Mouse (Mus musculus): ENCODE results near the gene C130032M10Rik.

GRCm38 (mm10) chr9:114507421-114507820 lies 8.1 kb upstream of the C130032M10Rik start:
- TF ChIP-seq CTCF (IDR thresholded peaks at IDR 0.05; ENCODE audit: low read depth) (no peak), EP300 (IDR thresholded peaks at IDR 0.05; ENCODE audit: low read depth) (no peak)

All from heart, postnatal 0 days (tissue).